Mouse (Mus musculus) brain, embryonic 18.5 days (tissue): ENCODE data around the gene Rflna.

ENCODE experiments used
- DNase-seq: peaks from one replicate; pipeline ENCODE4 v3.0.0-alpha.2; 2012; ENCODE audit warnings: low read depth, low spot score

The Rflna gene

DNA sequence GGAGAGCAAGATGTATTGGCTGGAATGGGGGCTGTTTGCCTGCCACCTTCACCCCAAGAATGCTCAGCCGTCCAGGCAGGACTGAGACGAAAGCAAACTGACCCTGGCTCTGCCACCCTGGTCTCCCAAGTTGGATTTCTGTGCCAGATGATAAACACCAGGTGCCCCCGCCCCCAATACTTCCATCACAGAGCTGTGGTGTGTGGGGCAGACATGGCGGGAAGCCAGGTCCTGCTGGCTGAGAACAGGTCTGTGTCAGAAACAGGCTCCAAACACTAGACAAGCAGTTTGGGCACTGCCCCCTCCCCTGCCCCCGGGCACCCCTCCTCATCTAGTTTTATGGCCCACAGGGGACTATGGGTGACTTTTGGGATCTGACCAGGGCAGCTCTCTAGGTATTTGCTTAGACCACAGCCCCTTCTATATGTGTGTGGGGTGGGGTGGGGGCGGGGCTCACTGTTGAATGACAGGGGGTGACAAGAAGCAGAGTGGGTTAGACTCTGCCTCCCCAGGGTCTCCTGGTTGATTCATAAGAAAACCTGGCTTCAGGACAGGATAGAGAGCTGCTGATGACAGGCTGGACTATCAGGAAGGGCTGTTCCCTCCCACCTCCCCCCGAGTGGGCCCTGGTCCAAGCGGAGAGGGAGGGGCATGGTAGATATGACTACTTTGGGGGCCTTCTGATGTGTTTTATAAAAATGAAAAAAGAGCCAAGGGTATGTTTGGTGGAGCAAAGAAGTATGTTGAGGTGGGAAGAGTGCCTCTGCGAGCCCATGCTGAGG, 3.0 kb downstream of the Rflna start:
- no peak for DNase-seq

DNA sequence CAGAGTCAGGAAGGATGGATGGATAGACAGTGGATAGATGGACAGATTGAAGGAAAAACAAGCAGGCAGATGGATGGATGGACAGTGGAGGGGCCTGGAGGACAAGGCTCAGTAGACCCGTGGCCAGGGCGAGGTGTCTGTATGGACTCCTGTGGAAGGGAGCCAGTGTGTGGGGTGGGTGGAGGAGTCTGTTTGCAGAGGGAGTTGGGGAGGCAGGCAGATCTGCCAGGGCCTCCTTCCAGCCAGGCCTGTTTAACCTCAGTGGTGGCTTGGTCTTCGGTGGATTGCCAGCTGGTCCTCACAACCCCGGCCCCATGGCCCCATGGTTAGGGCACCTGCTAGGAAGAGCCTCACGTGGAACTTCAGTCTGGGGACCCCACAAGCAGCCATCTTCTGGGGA, 3.9 kb downstream of the Rflna start:
- DNase-seq = no peak

DNA sequence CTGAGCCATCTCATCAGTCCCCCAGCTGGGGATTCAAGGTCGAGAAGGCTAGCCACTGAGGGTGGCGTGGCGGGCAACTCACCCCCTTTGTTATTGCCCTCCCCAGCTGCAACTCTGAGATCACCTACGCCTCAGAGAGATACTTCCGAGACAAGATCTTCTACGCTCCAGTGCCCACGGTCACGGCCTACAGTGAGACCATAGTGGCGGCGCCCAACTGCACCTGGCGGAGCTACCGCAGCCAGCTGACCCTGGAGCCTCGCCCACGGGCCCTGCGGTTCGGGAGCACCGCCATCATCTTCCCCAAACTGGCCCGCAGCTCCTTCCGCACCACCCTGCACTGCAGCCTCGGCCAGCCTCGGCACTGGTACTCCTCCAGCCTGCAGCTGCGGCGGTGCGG, 8.1 kb downstream of the Rflna start:
- no peak for DNase-seq

DNA sequence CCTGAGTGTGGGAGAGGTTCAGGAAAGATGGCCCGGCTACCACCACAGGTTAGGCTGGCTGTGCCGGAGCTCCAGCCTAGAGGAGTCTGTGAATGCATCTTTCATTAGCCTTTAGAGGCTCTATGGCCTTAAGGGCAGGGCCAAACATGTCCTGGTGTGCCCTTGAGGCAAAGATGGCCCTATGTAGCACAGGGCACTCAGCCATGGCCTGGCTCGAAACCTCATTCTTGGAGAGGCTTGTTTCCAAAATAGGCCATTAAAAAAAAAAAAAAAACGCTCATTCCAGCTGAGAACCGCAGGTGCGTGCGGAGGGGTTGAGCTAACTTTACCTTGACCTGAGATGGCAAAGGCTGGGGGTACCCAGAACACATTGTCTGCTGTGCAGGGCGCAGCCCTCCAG, 8.6 kb downstream of the Rflna start:
- DNase-seq = no peak

DNA sequence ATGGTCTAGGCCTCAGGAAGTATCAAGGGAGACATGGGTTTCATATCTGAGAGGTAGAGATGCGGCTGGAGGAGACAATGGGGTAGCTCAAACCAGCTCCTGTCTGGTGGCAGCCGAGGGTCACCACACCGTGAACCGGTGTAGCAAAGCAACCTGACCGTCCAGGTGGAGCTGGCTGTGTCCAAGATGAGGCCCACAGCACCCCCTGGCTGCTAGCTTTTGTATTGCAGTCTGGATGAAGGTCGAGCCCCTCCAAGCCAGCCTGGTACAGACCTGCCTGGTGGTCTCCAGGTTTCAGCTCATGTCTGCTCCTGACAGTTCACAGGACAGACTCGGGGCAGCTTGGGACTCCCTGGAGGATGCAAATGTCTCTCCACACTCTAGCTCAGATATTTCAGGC, 11.5 kb downstream of the Rflna start:
- no peak for DNase-seq

DNA sequence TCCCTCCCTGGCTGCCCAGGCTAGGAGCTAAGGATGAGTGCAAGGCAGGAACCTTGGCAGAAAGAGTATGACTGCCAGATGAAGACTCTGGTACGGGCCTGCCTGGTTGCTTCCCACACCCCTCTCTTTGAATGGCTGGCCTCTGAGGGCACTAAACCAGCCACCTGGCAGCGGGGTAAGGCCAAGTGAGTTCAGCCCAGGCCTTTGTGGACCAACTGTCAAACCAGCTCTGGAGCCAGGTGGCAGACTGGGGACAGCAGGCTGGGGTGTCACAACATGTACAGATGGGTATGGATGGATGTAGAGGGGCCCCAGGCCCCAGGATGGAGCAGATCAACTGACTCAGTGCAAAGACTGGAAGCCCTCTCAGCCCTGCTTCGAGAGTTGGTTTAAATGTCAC, 12.0 kb downstream of the Rflna start:
- DNase-seq = no peak

DNA sequence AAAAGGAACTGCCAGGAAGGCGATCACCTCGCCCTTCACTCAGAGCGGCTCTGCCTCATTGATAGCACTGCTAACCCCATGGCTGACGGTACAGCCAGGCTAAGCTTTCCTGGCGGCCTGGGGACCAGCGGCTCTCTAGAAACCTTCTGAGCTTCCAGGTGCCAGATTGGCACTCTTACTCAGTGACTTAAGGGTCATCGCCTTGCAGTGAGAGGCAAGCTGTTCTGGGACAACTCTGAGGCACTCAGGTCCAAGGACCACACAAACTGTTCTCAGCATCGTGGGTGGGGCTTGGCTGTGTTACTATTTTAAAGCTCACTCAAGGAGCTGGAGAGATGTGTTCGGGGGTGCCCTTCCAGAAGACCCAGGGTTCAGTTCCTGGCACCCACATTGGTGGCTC, 12.6 kb downstream of the Rflna start:
- no peak for DNase-seq

DNA sequence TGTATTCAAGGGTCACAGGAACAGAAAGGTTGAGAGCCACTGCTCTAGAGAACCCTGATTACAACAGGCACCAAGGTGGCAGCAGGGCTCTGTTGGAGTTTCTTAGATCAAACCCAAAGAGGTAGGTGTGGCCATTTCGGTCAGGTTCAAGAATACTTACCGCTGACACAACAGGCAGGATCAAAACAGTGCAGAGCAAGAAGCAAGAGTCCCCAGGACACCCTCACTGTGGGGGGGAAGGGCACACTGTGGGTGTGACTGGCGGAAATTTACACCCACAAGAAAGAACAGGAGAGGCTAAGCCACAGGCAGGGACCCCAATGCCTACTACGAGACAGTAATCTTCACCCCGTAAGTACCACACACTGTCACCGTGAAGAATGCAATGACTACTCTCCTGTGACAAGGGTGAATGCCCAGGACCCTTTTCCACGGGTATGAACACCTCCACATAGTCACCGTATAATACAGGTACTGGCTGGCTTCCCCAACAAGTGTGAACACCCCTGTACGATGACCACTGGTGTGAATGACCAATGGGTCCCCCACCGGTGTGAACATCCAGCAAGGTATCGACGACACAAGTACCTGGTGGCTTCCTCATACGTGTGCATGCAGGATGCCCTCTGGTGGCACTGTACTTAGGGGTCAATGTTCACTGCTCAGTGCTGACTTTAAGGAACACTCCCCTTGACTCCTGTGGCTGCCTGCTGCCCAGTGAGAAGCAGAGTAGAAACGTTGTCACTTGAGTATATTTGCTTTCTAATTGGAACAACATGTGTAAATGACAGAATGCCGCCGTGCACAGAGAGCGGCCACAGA, 13.6 kb downstream of the Rflna start:
- DNase-seq = no peak

DNA sequence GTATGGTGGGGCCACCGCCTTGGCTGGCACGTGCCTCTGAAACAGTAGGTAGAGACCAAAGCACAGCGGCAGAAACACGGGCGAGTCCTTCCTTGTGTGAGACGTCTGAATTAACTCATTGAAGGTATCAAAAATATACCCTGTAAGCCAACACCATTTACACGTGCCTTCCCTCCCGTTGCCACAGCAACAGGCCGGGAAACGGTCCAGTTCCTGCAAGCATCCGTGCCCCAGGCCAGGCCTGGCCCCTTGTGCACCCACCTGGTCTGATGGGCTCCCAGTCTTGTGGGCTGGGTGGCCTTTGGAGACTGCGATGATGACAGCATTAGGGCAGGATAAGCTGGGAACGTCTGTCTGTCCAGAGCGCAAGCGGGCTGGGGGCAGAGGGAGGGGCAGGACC, 14.3 kb downstream of the Rflna start:
- DNase-seq = no peak

DNA sequence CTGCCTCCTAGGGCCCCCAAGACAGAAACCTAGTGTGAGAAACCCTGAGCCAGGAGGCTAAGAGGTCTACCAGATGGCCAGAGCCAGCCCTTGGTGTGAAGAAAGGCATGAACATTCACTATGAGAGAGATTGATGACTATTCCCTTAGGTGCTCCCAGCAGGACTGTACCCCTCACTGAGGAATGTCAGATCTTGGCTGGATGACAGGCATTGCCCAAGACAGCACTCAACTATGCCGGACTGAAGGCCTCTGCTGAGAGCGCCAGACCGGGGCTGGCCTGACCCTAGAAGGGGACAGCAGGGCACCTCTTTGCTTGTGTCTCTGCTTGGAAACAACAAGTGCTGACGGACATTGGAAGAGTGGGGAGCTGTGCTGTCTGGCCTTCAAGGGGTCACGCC, 16.1 kb downstream of the Rflna start:
- no peak for DNase-seq

DNA sequence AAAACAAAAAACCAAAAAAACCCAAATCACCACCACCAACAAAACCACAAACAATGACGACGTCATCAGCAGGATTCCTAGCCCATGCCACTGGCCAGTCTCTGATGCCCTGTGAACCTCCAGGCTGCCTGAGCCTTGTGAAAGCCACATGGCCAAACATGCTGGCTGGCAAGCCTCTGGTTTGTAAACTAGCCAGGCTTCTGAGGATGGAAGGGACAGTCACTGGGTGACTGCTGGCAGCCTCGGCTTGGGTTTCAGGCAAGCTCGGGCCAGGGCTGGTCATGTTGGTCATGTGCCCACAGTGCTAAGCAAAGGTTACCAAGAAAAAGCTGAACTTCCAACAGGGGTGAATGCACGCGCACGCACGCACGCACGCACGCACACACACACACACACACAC, 18.3 kb downstream of the Rflna start:
- DNase-seq = no peak

DNA sequence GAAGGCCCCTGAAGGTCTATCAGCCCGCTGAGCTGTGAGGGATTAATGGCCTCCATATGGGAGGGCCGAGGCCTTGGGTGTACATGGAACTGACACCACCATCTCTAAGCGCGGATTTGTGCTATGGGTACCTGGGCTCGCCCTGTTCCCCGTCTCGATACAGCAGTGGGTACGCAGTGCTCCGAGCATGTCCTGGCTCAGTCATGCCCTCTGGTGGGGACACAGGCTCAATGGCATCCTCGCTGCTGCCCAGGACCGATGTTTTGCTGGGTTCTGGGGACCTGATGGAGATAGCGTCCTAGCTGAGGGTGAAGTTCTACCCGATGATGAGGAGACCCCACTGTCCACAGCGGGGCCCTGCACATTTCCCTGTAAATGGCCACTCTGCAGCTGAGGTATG, 21.0 kb downstream of the Rflna start:
- no peak for DNase-seq

DNA sequence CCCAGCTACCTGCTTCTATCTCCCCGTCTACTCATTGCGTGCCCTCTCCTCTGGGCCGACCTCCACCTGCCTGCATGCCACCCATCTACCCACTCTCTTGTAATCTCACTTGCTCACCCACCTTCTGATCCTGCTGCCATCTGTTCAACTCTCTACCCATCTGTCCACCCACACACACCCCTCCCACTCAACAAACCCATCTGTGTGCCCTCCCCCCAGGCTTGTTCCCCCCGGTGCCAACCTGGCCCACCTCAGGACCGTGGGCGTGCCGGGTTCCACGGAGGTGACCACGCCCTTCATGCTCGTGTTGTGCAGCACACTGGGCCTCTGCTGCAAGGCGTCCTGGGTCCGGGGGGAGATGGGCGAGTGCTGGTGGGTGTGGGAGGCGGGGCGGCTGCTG, 25.4 kb downstream of the Rflna start:
- DNase-seq = no peak

DNA sequence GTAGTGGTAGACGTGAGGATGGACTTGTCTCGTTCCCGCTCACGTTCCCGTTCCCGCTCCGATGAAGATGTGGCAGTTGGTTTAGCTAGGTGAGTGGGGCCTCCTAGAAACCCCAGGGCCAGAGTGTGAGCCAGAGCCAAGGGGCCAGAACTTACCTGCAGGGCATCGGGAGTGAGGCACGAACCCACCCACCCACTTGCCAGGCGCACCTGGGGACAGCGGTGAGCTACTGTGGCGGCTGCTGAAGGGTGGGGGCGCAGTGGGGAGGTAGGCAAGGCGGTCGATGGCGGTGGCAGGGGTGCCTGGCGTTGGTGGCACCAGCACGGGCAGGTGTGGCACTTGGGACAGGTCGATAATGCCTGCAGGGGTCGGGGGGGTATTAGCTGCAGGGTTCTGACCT, 25.9 kb downstream of the Rflna start:
- DNase-seq = no peak

DNA sequence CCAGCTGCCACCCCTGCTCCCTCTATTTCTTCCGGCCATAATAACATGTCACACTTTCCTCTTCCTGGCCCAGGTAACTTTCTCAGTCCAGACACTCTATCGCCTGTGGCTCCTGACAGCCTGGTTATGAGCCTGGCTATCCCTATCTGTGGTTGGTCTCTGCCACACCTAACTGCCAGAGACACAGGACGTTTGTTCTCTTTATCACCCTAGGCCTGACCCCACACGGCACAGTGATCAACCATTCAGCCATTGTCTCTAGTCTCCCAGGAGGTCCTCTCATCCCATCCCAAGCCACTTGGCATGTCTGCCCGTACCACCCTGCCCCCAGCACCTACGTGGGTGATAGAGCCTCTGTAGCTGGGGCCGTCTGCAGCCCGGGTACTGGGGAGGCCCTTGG, 33.5 kb downstream of the Rflna start:
- DNase-seq = no peak

DNA sequence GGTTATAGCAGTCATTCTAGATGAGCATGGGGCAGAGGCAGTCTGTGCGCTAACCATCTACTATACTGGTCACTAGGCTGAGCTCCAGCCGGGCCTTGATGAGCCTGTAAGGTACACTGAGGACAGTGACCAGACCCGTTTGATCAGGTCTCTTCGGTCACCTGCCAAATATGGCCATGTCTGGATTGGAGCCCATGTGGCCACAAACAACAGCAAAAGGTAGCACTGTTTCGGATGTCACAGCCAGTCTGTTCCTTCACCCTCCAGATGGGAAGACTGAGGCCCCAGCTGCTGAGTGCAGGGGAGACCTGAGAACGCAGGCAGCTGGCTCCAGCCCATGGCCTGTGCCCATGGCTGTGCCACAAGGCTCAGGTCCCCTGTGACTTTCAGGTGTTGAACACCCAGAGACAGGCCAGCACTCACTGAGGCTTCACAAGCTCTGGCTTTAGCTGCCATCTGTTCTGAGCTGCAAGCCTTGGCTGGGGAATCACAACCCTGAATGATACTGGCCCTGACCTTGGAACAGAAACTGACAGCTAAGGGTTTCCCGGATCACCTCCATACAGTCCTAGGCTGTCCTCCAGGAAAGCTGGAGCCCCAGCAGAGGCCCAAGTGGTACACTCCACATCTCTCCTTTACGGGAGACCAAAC, 36.5 kb downstream of the Rflna start:
- DNase-seq = no peak

DNA sequence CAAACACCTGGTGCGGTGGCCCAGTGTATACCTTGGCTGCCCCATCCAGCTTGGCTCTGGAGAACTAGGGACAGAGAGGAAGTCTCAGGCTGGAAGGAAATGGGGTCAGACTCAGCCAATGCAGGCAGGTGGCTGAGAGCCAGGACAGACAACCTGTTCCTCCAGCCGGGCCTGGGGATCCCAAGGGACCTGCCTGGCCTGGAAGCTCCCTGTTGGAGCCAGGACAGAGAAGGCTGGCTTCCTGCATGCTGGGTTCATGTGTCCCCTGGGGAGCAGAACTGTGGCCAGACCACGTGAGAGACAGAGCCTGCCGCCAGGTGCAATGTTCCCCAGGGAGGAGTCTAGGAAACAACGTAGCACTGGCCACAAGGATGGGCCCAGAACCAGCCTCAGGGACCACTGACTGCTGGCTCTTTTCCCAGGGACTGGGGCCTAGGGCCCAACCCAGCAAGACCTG, 37.1 kb downstream of the Rflna start:
- DNase-seq = no peak

DNA sequence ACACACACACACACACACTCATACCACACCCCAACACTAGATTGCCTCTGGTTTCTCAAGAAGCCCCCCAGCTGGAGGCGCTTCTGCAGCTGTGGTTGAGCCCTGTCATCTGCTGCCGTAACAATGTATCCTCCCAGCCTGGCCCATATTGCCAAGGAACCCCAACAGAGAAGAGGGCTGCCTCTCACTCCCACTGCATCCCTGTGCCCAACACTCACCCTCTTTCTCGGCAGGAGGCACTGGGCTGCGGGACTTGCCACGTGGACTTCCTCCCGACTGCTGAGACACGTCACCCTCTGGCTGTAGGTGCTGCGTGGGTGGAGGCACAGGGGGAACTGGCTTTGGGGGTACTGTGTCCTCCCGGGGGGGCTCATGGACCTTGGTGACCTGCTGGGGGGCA, 38.6 kb downstream of the Rflna start:
- DNase-seq = no peak

DNA sequence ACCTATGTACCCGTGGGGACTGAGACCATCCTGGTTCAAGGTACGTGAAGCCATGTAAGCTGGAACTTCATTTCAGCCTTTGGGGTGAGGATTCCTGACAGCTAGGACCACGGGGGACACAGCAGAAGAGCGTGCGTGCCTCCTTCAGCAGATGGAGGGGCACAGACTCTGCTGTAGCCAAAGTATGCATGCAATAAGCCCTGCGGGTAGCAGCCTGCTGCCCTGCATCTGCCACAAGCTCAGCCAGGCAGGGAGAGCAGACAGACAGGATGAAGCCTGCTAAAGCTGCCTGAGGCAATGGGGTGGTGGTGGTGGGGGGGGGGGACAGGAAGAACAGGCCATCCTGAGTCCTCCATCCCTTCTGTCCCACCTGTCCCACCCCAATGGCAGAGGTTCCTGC, 40.4 kb downstream of the Rflna start:
- DNase-seq = no peak

DNA sequence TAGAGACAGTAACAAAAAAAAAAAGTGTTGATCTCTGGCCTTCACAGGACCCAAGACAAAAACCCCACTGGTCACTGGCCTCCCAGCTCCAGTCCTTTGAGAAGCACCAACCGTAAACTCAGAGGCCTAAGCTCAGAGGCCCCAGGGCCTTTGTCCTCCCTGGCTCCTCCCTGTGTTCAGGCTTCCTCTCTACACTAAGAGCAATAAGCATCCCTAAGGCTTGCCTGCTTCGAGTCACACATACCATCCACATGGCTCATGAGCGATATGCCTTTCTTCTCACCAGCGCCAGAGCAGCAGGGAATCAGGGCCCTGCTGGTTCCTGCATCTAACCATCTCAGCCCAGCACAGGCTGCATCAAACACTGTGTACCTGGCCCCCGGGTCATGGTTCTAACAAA, 42.2 kb downstream of the Rflna start:
- no peak for DNase-seq

DNA sequence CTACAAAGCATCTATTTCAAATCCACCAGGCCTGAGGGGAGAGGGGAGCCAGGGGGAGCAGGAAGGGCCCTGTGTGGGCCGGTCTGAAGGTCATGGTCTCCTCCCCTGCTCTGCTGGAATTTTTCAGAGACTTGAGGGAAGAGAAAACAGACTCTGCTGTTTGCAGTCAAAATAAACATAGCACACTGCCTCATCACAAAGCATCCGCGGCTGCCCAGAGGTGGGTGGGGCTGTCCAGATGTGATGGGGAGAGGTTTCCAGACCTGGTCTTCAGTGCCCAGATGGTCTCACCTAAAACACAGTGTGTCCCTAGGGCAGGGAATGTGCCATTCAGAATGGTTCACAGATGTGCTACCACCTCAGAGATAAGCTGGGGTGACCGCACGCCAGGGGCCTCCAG, 43.4 kb downstream of the Rflna start:
- no peak for DNase-seq

DNA sequence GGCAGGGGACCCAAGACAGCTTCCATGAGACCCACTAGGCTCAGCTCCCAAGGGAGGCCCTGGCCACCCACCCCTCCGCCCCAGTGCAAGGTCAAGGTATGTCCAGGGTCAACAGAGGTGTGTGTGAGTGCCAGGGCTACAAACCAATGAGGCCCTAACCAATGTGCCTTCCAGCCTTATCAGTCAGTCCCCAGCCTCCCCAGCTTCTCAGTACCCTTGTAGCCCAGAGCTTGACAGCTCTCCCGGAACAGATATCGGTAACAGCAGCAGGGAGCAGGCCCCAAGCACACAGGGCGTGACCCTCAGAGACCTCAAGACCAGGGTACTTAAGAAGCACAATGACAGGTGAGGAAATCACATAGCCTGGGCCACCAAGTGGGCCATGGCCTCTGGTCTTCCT, 46.5 kb downstream of the Rflna start:
- DNase-seq = no peak

DNA sequence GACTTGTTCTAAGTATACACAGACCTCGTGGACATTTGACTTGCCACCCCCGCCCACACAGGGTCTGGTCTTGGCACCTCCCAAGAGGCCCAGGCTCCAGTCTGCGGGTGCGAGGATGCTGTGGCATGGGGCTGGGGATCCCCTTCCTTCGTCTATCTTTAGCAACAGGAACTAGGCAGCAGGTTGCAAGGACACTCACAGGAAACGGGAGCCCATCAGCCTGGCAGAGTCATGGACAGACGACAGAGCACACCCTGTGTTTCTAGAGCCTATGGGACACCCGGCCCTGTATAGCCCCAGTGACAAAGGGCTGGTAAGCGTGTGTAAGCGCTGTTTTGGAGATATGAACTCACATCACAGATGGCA, 49.2 kb downstream of the Rflna start:
- no peak for DNase-seq
